Mouse (Mus musculus): ENCODE data around the gene Trim32. TPM values are rescaled to one million over a fixed set of nuclear protein-coding genes. Genes with fewer than 3 reads are reported as not detected.

The Trim32 gene
- total RNA-seq (2017), result 7.4 and 15.9 TPM in 2 replicates

DNA sequence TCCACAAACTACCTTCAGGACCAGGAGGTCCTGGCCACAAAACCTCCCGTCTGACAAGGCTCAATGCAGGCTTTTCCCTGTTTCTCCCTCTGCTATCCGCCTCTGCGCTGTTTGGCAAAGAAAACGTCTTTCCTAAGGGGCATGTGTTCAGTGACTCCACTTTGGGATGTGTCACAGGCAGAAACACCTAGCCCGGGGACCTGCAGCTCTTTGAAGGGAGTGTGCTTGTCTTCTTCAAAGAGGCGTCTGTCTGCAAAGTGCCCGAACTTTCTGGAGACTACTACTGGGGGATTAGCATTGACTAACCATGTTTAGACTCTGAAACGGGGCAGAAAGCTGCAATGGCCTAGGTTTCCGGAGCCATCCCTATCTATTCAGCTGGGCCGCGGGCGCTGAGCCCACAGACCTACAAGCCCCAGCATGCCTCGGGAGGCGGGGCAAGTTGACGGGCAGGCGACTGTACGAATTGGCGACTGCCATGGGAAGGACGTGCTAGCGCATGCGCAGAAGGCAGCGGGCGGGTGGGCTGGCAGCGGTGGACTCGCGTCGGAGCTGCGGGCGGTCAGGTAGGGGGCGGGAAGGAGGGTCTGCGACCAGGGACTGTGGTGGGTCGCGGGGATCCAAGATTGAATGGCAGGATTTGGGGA, at the start of gene Trim32:
Trim32 (plus strand) TSS at position 483 of the 647 bp plus-strand sequence.
- ATAC-seq (replicated peaks in 1 of 2; ENCODE audit: insufficient read depth in 1 of 2, low FRiP score in 2 of 2, low TSS enrichment in 1 of 2, low read depth in 1 of 2, poor library complexity in 2 of 2, severe bottlenecking in 2 of 2), result peak; percentile 98

DNA sequence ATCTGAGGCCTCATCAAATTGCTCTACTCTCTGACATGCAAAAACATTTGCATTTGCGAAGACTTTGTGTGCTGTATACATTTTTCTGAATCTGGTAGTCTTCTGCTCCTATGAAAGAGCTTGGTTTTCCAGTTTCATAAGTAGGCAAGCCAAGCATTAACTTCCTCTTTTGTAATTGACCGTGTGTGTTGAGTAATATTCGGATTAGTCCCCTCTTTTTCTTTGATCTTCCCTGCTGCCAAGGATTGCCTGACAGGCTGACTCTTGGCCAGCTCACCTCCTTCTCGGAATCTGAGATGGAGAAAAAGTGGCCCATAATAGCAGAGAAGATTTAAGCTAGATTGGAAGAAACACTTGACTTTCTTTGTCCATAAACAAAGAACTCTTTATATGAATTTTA, 39.3 kb upstream of the Trim32 start:
- ATAC-seq (replicated peaks in 1 of 2; ENCODE audit: insufficient read depth in 1 of 2, low FRiP score in 2 of 2, low TSS enrichment in 1 of 2, low read depth in 1 of 2, poor library complexity in 2 of 2, severe bottlenecking in 2 of 2), result no peak

DNA sequence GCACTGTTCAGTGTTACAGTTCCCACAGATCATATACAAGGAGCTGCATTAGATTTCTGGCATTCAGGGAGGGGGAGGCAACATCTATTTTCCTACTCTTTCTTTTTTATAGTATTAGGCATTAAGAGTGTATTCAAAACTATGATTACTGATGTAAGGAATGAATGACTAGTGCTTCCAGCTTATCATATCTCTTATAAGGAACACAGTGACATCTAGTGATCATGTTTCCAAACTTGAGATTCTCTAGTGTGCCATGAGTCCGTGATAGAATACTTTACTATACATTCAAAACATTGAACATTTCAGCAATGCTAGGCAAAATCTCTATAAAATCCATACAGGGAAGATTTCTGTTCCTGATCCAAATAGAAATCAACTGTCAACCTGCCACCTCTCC, 24.5 kb upstream of the Trim32 start:
- no peak for ATAC-seq (replicated peaks in 1 of 2; ENCODE audit: insufficient read depth in 1 of 2, low FRiP score in 2 of 2, low TSS enrichment in 1 of 2, low read depth in 1 of 2, poor library complexity in 2 of 2, severe bottlenecking in 2 of 2)

DNA sequence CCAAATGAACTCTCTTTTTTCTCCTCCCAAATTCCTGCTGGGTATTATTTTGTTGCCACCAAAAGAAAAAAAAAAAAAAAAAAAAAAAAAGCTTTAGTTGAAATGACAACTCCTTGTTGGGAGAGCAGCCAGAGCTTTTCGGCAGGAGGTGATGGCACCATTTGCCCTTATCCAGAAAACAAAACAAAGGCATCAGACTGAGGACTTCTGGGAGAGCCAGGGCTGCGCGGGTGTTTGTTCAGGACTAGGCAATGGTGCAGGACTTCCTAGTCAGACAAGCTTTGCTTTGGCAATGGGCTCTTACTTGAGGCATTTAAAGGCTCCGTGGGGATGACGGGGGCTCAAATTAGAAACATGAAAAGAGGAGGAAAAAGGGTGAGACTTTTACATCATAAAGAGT, 17.8 kb upstream of the Trim32 start:
- ATAC-seq (replicated peaks in 1 of 2; ENCODE audit: insufficient read depth in 1 of 2, low FRiP score in 2 of 2, low TSS enrichment in 1 of 2, low read depth in 1 of 2, poor library complexity in 2 of 2, severe bottlenecking in 2 of 2), result no peak

DNA sequence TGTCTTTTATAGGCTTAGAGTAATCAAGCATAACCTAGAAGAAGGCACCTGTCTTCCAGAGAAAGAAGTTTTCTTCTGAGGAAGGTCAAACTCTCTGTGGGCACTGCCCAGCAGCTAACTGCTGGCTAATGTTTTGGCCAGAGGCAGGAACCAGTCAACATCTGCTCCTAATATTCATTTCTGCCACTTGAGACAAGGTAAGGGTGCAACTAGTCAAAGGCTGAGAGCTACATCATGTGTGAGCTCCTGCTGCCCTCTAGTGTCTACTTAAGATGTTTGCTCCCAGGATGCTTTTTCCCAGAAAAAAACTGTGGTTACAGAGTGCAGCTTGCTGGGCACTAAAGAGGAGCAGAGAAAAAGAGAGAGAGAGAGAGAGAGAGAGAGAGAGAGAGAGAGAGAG, 15.0 kb upstream of the Trim32 start:
- ATAC-seq (replicated peaks in 1 of 2; ENCODE audit: insufficient read depth in 1 of 2, low FRiP score in 2 of 2, low TSS enrichment in 1 of 2, low read depth in 1 of 2, poor library complexity in 2 of 2, severe bottlenecking in 2 of 2), result peak; percentile 82 to 90

DNA sequence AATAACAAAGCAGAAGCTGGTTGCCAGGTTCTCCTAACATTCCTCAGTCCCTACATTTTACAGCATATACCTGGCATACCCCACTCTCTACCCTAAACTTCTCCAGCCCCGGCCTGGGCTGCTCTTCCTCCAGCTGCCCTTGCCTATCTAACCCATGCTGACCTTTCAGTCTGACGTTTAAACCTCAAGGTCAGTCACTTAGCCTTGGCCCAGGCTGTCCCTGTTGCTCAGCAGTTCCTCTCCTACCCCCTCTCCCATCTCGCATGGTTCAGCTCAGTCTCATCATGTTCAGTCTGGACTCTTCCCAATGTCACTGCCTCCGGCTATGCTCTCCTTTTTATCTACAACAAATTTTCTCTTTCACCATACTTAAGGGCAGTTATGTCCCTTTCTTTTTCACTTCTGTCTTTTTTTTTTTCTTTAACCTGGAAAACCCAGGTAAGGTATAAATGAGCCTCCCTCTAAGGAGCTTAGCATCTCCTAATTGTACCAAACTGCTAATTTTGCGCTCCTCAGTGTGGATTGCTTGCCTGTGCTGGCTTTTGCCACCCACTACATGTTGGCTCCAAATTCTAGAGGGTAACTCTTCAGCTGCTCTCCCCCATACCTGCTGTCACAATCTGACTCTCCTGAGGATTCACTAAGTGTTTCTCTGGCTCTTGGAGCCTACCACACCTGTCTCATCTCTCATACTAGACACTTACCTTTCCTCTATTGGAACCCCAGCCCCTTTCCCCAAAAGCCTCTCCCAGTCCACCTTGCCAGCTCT, 10.0 kb upstream of the Trim32 start:
- ATAC-seq (replicated peaks in 1 of 2; ENCODE audit: insufficient read depth in 1 of 2, low FRiP score in 2 of 2, low TSS enrichment in 1 of 2, low read depth in 1 of 2, poor library complexity in 2 of 2, severe bottlenecking in 2 of 2), result no peak

DNA sequence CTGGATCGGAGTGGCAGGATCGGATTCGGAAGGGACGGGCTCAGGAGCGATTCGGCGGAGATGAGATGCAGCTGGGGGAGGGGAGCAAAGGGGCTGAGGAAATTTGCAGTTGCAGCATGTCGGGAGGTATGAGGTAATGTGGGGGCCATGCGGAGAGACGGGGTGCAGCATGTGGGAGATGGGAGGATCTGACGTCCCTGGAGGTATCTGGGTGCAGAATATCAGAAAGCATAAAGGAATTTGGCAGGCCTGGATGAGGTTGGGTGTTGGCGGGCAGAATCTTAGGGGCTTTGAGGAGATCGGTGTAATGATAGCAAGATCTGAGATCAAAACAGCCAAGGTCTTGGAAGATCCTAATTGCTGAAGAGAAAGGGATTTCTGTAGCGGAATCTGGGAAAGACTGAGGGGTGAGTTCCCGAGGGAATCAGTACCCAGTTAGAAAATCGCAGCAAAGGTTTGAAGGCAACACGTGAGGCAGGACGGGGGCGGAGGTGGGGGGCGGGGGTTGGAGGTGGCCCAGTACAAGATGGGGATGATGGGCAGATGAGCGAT, 441 bp downstream of the Trim32 start:
- peak; percentile 48 to 78 for ATAC-seq (replicated peaks in 1 of 2; ENCODE audit: insufficient read depth in 1 of 2, low FRiP score in 2 of 2, low TSS enrichment in 1 of 2, low read depth in 1 of 2, poor library complexity in 2 of 2, severe bottlenecking in 2 of 2)

DNA sequence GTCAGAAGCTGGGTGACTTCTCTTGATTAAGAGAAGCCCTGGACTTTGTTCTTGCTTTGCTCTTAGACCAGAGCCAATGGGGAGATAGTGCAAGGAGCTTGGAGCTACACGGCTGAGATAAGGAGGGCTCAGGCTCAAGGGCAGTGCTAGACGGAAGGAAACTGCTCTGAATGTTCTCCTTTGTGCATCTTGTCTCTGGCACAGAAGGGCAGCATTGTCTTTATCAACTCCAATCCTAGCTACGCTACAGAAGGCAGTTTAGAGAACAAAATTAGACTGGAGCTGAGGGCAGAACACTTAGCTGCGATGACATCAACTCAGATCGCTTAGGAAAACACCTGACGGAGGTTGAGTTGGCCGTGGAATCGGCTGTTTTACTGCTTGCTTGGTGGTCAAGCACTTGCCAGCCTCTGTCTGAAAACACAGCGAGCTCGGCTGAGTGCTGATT, 2.4 kb downstream of the Trim32 start:
- no peak for ATAC-seq (replicated peaks in 1 of 2; ENCODE audit: insufficient read depth in 1 of 2, low FRiP score in 2 of 2, low TSS enrichment in 1 of 2, low read depth in 1 of 2, poor library complexity in 2 of 2, severe bottlenecking in 2 of 2)

DNA sequence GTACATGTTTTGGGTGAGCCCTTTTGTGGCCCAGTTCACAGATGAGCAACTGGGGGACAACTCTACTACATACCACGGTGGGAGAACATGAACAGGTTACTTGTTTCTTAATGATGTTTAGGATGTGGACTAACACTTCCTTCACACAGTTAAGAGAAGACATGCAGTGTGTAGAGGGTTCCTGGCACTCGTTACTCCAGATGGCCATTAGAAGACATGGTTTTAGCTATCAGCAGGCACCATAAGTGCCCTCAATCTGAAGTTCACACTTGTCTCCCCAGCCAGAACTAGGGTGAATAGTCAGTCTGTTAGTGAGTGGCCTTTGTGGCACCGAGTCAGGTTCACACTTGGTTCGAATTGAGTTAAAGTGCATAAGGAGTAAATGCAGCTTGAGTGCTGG, 3.3 kb downstream of the Trim32 start:
- ATAC-seq (replicated peaks in 1 of 2; ENCODE audit: insufficient read depth in 1 of 2, low FRiP score in 2 of 2, low TSS enrichment in 1 of 2, low read depth in 1 of 2, poor library complexity in 2 of 2, severe bottlenecking in 2 of 2), result no peak

DNA sequence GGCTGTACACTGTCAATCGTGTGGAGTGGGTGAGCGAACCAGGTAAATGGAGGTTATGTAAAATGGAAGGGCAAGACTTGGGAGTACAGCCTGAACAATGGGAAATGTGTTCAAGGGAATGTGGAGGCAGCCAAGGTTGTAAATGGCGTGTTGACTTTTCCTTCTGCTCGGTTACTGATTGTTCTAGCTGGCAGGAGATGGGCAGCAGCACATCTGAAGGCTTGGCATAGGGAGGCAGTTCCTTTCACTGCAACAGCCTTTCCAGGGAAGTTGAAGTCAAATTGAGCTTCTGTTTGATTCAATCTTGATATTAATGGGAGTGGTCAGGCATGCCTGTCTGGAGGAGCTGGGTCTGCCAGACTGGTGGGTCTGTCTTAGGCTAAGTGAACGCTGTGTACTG, 5.5 kb downstream of the Trim32 start:
- no peak for ATAC-seq (replicated peaks in 1 of 2; ENCODE audit: insufficient read depth in 1 of 2, low FRiP score in 2 of 2, low TSS enrichment in 1 of 2, low read depth in 1 of 2, poor library complexity in 2 of 2, severe bottlenecking in 2 of 2)

DNA sequence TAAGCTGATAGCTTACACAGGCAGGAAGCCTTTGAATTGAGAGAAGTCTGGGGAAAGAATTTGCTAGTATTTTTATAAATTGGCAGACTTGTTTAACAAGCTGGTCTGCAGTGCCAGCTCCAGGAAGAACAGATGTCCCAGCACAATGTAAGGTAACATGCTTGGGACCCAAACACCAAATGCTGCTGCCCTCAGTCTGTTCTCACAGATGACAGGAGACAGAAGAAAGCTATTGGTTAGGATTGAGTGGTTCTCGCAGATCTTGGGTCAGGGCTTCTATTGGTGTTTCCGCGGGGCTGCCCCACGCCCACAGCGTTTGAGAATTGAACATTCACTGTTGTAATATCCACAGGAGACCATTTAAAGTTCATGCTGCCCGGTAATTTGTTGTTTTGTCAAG, 6.1 kb downstream of the Trim32 start:
- no peak for ATAC-seq (replicated peaks in 1 of 2; ENCODE audit: insufficient read depth in 1 of 2, low FRiP score in 2 of 2, low TSS enrichment in 1 of 2, low read depth in 1 of 2, poor library complexity in 2 of 2, severe bottlenecking in 2 of 2)

DNA sequence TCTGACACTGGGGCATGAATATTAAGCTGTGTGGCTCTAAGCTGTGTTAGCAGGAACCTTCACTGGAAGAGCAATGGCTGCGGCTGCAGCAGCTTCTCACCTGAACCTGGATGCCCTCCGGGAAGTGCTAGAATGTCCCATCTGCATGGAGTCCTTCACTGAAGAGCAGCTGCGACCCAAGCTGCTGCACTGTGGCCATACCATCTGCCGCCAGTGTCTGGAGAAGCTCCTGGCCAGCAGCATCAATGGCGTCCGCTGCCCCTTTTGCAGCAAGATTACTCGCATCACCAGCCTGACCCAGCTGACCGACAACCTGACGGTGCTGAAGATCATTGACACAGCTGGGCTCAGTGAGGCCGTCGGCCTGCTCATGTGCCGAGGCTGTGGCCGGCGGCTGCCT, 8.3 kb downstream of the Trim32 start:
- no peak for ATAC-seq (replicated peaks in 1 of 2; ENCODE audit: insufficient read depth in 1 of 2, low FRiP score in 2 of 2, low TSS enrichment in 1 of 2, low read depth in 1 of 2, poor library complexity in 2 of 2, severe bottlenecking in 2 of 2)

DNA sequence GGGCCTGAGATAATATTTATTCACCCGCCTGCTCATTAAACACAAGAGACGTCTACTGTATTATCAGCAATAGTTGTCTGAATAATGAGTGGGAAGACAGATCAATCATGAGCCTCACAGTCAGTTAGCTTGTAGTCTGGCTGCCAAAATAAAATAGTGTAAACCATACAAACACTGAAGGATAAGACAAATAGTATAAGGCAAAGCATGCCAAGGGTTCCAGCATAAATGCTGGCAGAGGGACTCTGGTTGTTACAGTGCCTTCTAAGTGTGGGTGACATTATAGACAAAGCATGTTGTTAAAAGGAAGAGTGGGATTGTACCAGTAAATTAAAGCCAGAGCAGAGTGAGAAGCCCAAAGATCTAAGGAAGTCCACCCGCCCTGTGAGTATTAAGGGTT, 15.3 kb downstream of the Trim32 start:
- no peak for ATAC-seq (replicated peaks in 1 of 2; ENCODE audit: insufficient read depth in 1 of 2, low FRiP score in 2 of 2, low TSS enrichment in 1 of 2, low read depth in 1 of 2, poor library complexity in 2 of 2, severe bottlenecking in 2 of 2)

DNA sequence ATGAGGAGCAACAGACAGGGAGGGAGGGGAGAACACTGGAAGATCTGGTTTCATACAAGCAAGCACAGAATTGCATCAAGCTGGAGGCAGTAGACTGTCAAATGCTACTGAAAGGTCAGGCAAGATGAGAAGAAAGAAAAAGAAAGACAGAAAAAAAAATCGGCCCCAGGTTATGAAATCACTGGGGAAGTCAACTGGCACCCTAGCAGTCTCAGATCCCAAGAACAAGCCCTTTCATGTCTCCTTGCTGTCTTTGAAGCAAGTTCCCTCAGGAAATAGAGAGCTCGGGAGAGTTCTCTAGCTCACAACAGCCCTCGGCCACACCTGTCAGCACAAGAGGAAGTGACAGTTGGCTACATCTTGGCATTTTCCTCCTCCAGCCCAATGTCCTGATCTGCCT, 33.4 kb downstream of the Trim32 start:
- ATAC-seq (replicated peaks in 1 of 2; ENCODE audit: insufficient read depth in 1 of 2, low FRiP score in 2 of 2, low TSS enrichment in 1 of 2, low read depth in 1 of 2, poor library complexity in 2 of 2, severe bottlenecking in 2 of 2), result no peak

DNA sequence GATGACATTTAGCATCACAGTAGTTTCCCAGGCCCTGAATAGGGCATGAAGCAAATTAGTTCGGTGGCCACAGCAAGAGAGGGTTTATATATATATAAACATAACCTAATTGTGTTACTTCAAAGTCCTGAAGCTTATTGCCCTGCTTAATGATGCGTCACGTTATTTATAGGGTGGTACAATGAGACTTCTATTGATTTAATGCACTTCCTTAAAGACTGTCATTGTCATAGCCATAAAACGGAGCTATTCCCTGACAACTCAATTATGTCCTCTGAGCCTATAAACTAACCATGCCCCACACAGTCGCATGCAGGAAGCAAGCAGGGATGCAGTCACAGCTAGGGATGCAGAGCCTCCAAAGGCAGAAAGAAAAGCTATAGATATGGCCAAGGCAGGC, 37.8 kb downstream of the Trim32 start:
- no peak for ATAC-seq (replicated peaks in 1 of 2; ENCODE audit: insufficient read depth in 1 of 2, low FRiP score in 2 of 2, low TSS enrichment in 1 of 2, low read depth in 1 of 2, poor library complexity in 2 of 2, severe bottlenecking in 2 of 2)

DNA sequence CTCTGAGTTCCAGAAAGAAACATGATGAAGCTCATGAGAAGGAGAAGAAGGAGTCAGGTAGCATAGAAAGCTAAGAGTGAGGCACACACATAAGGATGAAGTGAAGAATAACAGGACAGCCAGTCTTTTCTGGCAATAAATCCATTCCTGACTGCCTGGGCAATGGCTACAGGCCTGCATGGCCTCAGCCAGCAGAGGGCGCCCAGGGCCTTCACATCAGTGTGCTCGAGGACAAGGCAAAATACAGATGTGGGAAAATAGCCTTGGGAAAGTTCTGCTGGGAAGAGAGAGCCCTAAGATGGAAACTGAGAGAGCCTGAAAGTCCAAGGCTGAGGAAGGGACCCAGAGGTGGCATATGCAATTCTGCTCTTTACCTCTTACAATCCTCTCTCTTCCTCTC, 49.9 kb downstream of the Trim32 start:
- peak; percentile 53 to 78; a peak in 3 of 4 replicates for ATAC-seq (replicated peaks in 1 of 2; ENCODE audit: insufficient read depth in 1 of 2, low FRiP score in 2 of 2, low TSS enrichment in 1 of 2, low read depth in 1 of 2, poor library complexity in 2 of 2, severe bottlenecking in 2 of 2)

DNA sequence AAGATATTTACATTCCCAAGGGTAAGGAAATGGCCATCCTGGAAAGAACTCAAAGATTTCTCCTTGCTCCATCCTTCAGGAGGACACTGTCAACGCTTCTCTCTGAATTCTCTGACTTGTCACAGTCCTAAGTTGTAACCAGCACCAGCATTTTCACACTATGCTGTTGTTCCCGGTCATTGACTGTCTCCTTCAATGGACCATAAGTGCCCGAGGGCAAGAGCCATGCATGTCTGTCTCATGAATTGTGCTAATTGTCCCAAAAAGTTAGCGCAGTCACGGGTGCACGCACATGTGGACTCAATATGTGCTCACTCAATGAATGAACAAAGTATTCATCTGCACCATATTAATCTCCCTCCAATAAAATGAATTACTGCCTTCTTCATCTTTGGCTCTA, 58.4 kb downstream of the Trim32 start:
- no peak for ATAC-seq (replicated peaks in 1 of 2; ENCODE audit: insufficient read depth in 1 of 2, low FRiP score in 2 of 2, low TSS enrichment in 1 of 2, low read depth in 1 of 2, poor library complexity in 2 of 2, severe bottlenecking in 2 of 2)

Measured in hematopoietic stem cell, adult 5-6 weeks (primary cell).